Mouse (Mus musculus) kidney, adult 2 months (tissue): Measurements from ENCODE around the gene Col19a1.

Experiments used
- CTCF ChIP-seq: fragments of 200-500 bp; conservative IDR thresholded peaks from 2 replicates; pipeline ENCODE4 v1.5.1; 2011; ENCODE audit warnings: low read depth, mild to moderate bottlenecking, control low read depth, low read length, moderate library complexity, mixed read lengths; ENCODE audit not compliant: insufficient read depth, insufficient read length
- POLR2A ChIP-seq: fragments of 200-500 bp; IDR thresholded peaks from one replicate; pipeline ENCODE4 v1.6.1; 2011; ENCODE audit warnings: low read depth, low read length, control low read depth

DNA sequence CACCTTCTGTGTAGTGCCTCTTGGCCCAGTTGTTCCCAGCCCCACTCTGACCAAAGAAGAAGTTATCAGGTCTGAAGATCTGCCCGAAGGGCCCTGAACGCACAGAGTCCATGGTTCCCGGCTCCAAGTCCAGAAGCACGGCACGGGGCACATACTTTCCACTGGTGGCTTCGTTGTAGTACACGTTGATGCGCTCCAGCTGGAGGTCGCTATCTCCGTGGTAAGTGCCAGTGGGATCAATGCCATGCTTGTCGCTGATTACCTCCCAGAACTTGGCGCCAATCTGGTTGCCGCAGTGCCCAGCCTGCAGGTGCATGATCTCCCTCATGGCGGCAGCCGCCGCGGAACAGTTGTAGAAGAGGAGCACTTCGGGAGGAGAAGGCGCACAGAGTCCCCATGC is 7.8 kb upstream of the Col19a1 start:
- TF ChIP-seq CTCF = no peak
- no peak for TF ChIP-seq POLR2A
